ENCODE assay signal across 21 mouse cellular contexts in the genomic region with DNA sequence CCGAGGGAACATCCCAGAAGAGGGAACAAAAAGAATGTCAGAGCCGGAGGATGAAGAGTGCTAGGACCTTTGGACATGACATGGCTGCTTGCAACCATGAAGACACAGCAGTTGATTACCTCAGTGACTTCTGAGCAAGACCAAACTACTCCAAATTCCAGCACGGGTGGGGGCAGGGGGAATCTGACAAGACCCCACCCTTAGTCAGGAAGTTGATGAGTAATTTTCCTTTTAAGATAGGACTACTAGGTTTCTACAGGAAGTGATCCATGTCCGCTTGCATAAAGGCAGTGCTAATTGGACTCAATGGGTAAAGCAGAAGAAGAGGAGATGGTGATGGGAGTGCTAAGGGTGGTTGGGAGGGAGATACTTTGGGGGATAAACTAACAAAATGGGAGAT.
DNase-seq lines count a peak whose midpoint lies in the region; ATAC-seq and TF ChIP-seq lines count a peak whose summit lies in the region.
"Had no signal": no experiment of that assay in that cellular context is flagged by ENCODE, and none has a peak within 500 bp of the region (broad histone marks: within the 10 kb centered on the region; RNA-seq: fewer than 3 reads in every experiment).

No protein-coding gene starts in this region.

- H3K27ac ChIP-seq in heart, embryonic 11.5 days (ENCODE audit: low read depth, low read length): no peak overlapping the region
- H3K27ac ChIP-seq in kidney, adult 2 months (ENCODE audit: insufficient read depth, low read depth, low read length): no peak overlapping the region
- no peak overlapping the region for H3K27ac ChIP-seq in kidney, embryonic 16.5 days (ENCODE audit: low read length)
- H3K27ac ChIP-seq: embryonic facial prominence, embryonic 10.5 days; forebrain, embryonic 10.5 days; heart, embryonic 13.5 days; hindbrain, embryonic 10.5 days; hindbrain, embryonic 14.5 days; intestine, embryonic 15.5 days had no signal

- TF ChIP-seq POLR2A in kidney, adult 2 months (IDR thresholded peaks at IDR 0.05; ENCODE audit: low read depth, low read length): no peak

- H3K27me3 ChIP-seq in heart, embryonic 11.5 days (ENCODE audit: control insufficient read depth, insufficient read depth, low read length): no peaks in the 10 kb centered on the region
- H3K27me3 ChIP-seq in kidney, adult 2 months (replicated peaks; ENCODE audit: control insufficient read depth, insufficient read depth, low read length): no peaks in the 10 kb centered on the region
- no peaks in the 10 kb centered on the region for H3K27me3 ChIP-seq in kidney, embryonic 16.5 days (ENCODE audit: insufficient read depth, low read length)
- H3K27me3 ChIP-seq: heart, embryonic 13.5 days; intestine, embryonic 15.5 days had no signal

- WGBS in heart, embryonic 11.5 days (ENCODE audit: insufficient replicate concordance): 82% methylated on average over 4 of the region's 4 CpGs
- WGBS in kidney, adult 2 months: 80% methylated on average over 4 of the region's 4 CpGs
- WGBS in kidney, embryonic 16.5 days: 87% methylated on average over 4 of the region's 4 CpGs

- DNase-seq in heart, adult 11 months: peak; percentile 95
- peak; percentile 32 for DNase-seq in kidney, adult 2 months
- peak; percentile 45 for DNase-seq in R1 (ENCODE audit: low read depth, low spot score)
- peak; percentile 61 for DNase-seq in lung, postnatal 36 days
- DNase-seq: adrenal gland, postnatal 10 days; cerebellum, adult 18-20 months; cerebellum, adult 9-11 months; cerebellum, postnatal 36 days; gastrocnemius, postnatal 25 days; heart, postnatal 10 days; kidney, adult 18-20 months had no signal

- no peaks in the 10 kb centered on the region for H3K9me3 ChIP-seq in heart, embryonic 11.5 days (replicated peaks; ENCODE audit: control insufficient read depth, low read length)
- H3K9me3 ChIP-seq in kidney, embryonic 16.5 days (ENCODE audit: low read length): no peaks in the 10 kb centered on the region
- H3K9me3 ChIP-seq: embryonic facial prominence, embryonic 10.5 days; forebrain, embryonic 10.5 days; heart, embryonic 13.5 days; hindbrain, embryonic 10.5 days; intestine, embryonic 15.5 days had no signal

- H3K4me1 ChIP-seq in heart, embryonic 11.5 days (ENCODE audit: control insufficient read depth, insufficient read depth, low read length): peaks cover 20% of the 10 kb centered on the region
- H3K4me1 ChIP-seq in kidney, adult 2 months (ENCODE audit: control insufficient read depth, insufficient read depth, low read length): peaks cover 6% of the 10 kb centered on the region; the same call in 1 of the 2 replicates
- H3K4me1 ChIP-seq in kidney, embryonic 16.5 days (ENCODE audit: insufficient read depth, low read length): 0 out of 2 replicates have a peak, but pooled peaks cover 2% of the 10 kb centered on the region
- H3K4me1 ChIP-seq: hindbrain, embryonic 10.5 days; intestine, embryonic 15.5 days had no signal

- H3K36me3 ChIP-seq in heart, embryonic 11.5 days (ENCODE audit: control insufficient read depth, insufficient read depth, low read length): no peaks in the 10 kb centered on the region
- no peaks in the 10 kb centered on the region for H3K36me3 ChIP-seq in kidney, adult 2 months (ENCODE audit: control insufficient read depth, insufficient read depth, low read length)
- H3K36me3 ChIP-seq in kidney, embryonic 16.5 days (ENCODE audit: insufficient read depth, low read length): no peaks in the 10 kb centered on the region
- H3K36me3 ChIP-seq: embryonic facial prominence, embryonic 10.5 days; forebrain, embryonic 10.5 days; hindbrain, embryonic 10.5 days; intestine, embryonic 15.5 days had no signal

- no peak overlapping the region for H3K4me3 ChIP-seq in heart, embryonic 11.5 days (ENCODE audit: low read depth, low read length)
- H3K4me3 ChIP-seq in kidney, adult 2 months (ENCODE audit: insufficient read depth, low read depth, low read length): no peak overlapping the region
- H3K4me3 ChIP-seq in kidney, embryonic 16.5 days (ENCODE audit: low read length): no peak overlapping the region
- H3K4me3 ChIP-seq: embryonic facial prominence, embryonic 10.5 days; forebrain, embryonic 10.5 days; heart, embryonic 13.5 days; hindbrain, embryonic 10.5 days; intestine, embryonic 15.5 days had no signal

- no peak for TF ChIP-seq CTCF in kidney, adult 2 months (conservative IDR thresholded peaks at IDR 0.05; ENCODE audit: insufficient read depth, insufficient read length, low read depth, low read length)

- no peak for ATAC-seq in heart, embryonic 11.5 days (replicated peaks; ENCODE audit: insufficient number of reproducible peaks, low FRiP score, low TSS enrichment)
- ATAC-seq in kidney, embryonic 16.5 days (ENCODE audit: low FRiP score, low TSS enrichment): no peak
- ATAC-seq in erythroid progenitor cell, adult 5-6 weeks (replicated peaks; ENCODE audit: low FRiP score, poor library complexity, severe bottlenecking): no peak
- ATAC-seq: forebrain, embryonic 14.5 days; intestine, embryonic 15.5 days had no signal

- H3K9ac ChIP-seq in heart, embryonic 11.5 days (ENCODE audit: low read depth, low read length): no peak overlapping the region
- no peak overlapping the region for H3K9ac ChIP-seq in kidney, embryonic 16.5 days (replicated peaks; ENCODE audit: low read length)
- H3K9ac ChIP-seq: heart, embryonic 13.5 days; hindbrain, embryonic 14.5 days; intestine, embryonic 15.5 days had no signal

- no peak overlapping the region for H3K4me2 ChIP-seq in heart, embryonic 11.5 days
- H3K4me2 ChIP-seq in kidney, embryonic 16.5 days (replicated peaks; ENCODE audit: low read depth, low read length): no peak overlapping the region
- H3K4me2 ChIP-seq: heart, embryonic 13.5 days; hindbrain, embryonic 14.5 days; intestine, embryonic 15.5 days had no signal

Comparison
In these comparisons a context has a peak if more than half of its experiments do, and no peak if none do; other contexts are left out.
1. DNase-seq: peak in every context shown above with its lines; median percentile 95 in heart, adult 11 months; 61 in lung, postnatal 36 days; 45 in R1; 32 in kidney, adult 2 months.